Mouse (Mus musculus) thymus, postnatal 36 days (tissue): ENCODE data around the gene Gm3424.
"Not testable (repeated sequence)": the region's sequence is repeated elsewhere in the genome, so short reads cannot be mapped to it uniquely, and the experiment has no call there.

ENCODE experiments used
- DNase-seq, 2 experiments: peaks; one replicate each; pipeline ENCODE4 v3.0.0; 2022; ENCODE audit warnings: mixed read lengths in 2 of 2

The Gm3424 gene

DNA sequence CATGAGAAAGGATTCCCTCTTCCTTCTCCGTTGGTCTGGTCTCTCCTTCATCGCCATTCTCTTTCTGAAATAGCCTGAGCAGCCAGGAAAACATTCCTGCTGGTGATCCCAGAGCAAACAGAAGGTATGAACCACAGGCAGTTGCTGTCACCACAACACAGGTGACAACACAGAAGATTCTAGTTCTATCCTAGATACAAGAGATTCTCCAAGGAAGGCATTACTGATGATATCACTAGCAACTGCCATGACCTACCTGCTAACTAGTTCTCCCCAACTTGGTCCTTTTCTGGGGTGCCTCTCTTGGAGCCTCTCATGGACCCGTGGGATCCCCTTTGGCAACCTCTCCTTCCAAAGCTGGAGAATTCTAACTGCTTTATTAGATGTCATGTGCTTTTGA lies at the start of gene Gm3424:
Gene Gm3424, minus strand, starts transcription at position 101 of the 400 bp plus-strand sequence.
- DNase-seq = not testable (repeated sequence)

DNA sequence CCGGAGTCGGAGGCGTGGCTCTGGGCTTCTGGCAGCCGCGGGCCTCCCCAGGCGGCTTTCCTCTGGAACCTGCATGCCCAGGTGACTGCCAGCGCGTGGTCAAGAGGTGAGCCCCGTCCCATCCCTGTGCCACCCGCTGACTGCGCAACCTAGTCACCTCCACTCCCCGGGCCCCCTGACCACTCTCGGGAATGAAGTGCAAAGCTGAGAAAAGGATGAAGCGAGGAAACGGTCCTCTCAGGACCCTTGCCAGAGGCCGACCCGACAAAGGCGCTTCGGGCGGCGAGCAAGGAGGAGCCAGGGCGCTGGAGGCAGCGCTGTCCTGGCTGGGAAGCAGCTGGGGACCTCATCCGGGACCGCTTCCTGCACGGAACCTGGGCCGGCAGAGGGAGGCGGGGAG lies 49.7 kb upstream of the Gm3424 start:
- DNase-seq = not testable (repeated sequence)

DNA sequence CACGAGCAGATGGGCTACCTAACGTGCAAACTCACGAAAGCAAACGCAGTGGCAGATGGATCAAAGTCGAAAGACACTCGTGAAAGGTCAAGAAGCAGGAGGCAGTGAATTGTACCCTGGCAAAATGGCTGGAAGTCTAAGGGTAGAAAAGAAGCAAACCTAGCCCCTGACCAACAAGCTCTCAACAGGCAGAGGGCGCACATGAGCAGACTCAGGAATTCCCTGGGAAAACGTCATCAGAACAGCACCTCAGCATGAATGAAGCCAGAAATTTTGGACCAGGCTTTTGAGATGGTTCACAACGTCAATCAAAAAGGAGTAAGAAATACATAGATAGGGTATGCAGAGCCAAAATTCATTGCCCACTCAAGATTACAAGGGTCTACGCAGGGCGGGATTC lies 49.0 kb upstream of the Gm3424 start:
- DNase-seq = not testable (repeated sequence)

DNA sequence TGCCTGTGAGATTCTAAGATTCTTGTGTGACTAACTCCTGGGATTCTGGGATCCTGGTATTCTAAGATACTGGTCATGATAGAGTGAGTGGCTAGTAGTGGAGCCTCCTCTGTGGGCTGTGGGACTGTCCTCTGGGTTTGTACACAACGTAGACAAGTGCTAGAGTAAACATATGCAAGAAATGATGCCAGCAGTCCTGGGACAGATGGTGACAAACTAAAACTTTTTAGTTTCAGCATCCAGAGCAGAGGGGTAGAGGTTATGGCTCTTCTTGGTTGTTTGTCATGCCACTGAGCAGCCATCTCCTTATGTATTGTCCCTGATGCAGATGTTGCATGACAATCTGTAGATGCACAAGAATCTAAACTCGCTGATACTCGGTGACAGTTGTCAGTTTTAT lies 25.8 kb upstream of the Gm3424 start:
- DNase-seq = not testable (repeated sequence)

DNA sequence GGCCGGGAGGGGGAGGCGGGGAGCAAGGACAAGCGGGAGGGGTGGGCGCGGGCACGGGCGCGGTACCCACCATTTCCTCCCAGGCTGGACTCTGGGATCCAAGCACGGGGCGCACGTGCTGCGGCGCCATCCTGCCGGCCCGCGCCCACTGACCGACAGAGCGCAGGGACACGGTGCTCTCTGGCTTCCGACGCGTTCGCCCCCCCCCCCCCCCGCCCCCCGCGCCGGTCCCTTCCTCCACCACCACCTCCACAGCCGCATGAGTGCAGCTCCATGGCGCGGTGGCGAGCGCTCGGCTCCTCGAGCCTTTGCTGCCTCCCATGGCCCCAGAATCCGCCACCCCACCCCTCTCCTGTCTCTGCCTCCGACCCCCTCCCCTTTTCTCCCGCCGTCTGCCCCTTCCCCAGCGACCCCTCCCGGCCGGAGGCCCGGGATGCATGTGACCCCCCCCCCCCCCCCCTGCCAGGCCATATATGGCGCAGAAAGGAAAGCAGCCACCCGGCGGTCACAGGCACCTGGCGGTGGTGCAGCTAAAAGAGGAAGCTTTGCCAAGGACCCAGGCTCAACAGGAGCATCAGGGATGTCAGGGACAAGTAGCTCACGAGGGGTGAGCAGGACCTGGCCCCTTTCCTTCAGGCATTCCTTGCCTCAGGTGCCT lies 17.3 kb downstream of the Gm3424 start:
- DNase-seq = not testable (repeated sequence)

DNA sequence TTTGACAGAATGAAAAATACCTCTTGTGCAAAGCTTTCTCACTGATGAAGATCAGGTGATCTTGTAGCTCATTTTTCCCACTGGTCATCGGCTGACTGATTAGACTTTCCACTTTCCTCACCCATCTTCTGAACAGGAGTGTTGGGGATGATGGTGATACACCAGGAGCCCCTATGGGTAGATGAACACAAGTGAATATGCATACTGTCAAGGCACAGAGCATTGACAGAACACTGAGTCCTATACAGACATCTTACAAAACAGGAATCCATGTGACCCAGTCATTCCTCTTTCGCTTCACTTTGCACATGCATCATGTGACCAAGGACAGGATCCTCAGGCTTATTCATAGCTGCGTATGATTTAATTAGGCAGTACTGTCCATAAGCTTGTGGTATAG lies 22.2 kb downstream of the Gm3424 start, which contains the start of gene Gm3383:
Gene Gm3383, minus strand, starts transcription at position 101 of the 400 bp plus-strand sequence.
- not testable (repeated sequence) for DNase-seq
